Mouse (Mus musculus): ENCODE results near the gene Podxl2.

Podxl2 gene

DNA sequence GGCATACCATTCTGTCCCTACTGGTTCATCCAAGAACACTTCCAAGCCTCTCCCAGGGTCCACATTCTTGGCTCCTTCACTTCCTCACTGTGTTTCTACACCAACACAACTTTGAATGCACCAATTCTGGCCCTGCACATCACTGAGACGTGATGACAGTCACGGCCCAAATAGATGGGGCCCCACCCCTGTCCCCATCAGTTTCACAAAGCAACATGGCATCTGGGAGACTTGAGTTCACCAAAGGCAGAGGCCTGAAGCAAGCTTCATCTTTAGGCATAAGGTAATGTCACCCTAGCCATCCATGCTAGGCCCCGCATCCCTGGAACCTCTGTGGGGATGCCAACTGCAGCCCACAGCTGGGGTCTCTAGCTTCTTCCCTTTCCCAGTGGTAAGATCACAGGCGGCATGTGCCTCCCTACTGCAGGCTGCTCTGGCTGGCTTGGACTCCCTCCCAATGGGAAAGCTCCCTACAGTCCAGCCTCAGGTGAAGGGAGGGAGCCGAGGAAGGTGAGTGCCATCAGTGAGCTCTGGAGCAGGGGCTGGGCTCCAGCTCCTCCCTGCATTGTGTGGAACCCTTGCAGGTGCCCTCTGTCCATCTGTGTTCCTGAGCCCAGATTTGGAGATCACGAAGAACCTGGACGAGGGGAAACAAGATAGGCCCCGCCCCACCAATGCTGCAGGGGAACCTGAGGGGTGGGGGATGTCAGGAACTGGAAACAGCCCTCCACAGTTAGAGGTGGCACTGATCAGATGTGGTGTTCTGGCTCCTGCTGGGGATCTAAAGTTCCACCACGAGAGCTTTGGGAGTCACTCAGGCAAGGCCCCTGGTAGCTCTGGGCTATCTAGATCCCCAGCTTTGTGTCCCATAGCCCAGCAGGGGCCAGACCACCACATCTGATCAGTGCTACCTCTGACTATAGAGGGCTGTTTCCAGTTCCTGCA is 30.8 kb downstream of the Podxl2 start:
- no peak for DNase-seq

GRCm38 (mm10) chr6:88843241-88843640 is 31.6 kb downstream of the Podxl2 start:
- DNase-seq: no peak

GRCm38 (mm10) chr6:88842731-88843151 is 32.1 kb downstream of the Podxl2 start:
- DNase-seq: no peak

GRCm38 (mm10) chr6:88841781-88842689 is 32.8 kb downstream of the Podxl2 start, which contains the start of gene Abtb1:
Gene Abtb1, minus strand, starts transcription at chr6:88841984.
- DNase-seq: peak; percentile 100

- no peak for DNase-seq
Measured at GRCm38 (mm10) chr6:88841514-88841780, 33.4 kb downstream of the Podxl2 start.

DNA sequence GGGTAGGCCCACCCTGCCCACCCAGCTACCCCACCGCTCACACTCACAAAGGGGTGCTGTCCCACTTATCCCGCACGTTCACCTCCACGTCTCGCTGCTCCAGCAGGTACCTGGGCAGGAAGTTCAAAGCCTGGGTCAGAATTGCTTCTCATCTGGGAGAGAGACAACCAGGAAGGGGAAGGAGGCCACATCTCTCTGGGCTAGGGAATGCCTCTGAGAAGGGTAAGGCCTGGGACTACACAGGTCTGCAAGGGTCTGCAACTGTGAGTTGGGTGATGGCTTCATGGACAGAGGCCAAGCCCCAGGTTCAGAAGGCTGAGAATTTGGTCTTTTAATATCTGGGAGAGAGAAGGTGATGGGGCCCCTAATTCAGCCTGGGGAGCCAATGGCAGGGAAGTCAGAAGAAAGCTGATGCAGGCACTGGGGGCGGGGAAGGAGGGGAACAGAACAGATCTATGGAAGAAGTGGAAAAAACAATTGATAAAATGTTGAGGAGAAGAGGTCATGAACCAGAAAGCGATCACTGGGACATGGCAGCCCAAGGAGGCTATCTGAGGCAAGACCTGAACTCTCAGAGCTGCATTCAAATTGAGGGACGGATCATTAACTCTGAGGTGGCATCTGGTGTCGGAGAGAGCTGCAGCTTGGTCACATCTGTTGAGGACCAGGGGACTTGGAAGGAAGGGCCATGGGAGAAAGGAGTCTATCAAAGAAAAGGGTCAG is 33.9 kb downstream of the Podxl2 start:
- DNase-seq: no peak

- no peak for DNase-seq
Measured at GRCm38 (mm10) chr6:88840211-88840610, 34.6 kb downstream of the Podxl2 start.

GRCm38 (mm10) chr6:88839135-88839970 is 35.5 kb downstream of the Podxl2 start:
- DNase-seq: no peak

DNA sequence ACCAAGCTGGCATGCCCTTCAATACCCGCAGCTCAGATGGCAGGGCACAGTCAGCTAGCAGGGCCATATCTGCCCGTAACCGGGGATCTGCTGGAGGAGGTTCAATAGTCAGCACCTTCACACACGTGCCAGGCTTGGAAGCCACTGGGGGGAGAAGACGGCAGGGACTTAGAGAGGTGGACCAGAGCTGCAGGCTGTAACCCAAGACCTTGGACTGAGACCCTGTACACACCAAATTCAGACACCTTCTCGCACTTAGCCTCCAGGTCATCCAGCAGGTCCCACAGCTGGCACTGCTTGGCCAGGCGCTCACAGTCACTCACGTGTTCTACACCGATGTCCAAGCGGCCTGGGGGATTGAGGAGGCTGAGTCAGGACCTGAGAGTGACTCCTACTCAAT is 36.2 kb downstream of the Podxl2 start:
- DNase-seq: no peak

DNA sequence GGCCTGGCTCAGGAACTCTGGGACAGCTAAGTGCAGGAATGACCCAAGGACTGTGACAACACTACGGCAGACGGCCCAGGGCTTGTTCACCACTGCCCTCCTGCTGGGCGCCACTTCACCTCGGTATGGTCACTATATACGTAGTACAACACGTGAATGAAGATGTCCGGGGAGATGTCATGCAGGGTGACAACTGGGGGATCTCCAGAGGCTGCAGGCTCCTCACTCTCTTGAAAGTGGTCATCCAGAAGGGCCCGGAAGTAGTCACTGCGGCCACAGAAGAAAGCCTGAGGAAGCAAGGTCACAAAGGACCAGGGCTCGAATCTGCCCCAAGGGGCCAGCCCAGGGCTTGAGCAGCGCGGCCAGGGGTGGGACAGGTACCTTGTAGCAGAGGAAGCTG is 36.8 kb downstream of the Podxl2 start:
- no peak for DNase-seq

DNA sequence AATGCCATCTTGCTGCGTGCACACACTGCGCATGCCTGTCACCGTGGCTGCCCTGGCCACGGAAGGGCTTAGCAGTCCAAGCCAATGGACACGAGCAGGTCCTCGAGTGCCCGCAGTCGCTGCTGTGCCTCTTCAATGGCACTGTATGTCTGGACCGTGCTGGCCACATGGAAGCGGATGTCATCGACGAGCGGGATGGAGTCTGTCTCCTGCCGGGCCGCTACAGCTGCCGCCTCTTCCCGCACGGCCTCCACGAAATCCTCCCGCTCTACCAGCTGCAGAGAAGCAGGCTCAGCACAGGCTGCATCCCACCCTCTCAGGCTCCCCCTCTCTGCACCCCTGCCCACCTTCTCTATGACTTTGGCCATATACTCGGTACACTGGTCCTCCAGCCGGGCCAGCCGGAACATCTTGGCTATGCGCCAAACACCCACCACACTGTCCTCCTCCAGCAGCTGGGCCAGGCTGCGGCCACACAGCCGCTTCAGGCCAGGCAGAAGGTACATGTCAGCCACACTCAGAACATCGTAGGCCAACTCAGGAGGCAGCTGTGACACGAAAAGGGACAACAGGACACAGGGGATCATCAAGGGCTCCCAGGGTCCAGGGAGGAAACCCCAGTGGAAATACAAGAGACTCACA is 38.5 kb downstream of the Podxl2 start:
- DNase-seq: peak; percentile 41

GRCm38 (mm10) chr6:88835047-88835446 is 39.8 kb downstream of the Podxl2 start:
- DNase-seq: no peak

DNA sequence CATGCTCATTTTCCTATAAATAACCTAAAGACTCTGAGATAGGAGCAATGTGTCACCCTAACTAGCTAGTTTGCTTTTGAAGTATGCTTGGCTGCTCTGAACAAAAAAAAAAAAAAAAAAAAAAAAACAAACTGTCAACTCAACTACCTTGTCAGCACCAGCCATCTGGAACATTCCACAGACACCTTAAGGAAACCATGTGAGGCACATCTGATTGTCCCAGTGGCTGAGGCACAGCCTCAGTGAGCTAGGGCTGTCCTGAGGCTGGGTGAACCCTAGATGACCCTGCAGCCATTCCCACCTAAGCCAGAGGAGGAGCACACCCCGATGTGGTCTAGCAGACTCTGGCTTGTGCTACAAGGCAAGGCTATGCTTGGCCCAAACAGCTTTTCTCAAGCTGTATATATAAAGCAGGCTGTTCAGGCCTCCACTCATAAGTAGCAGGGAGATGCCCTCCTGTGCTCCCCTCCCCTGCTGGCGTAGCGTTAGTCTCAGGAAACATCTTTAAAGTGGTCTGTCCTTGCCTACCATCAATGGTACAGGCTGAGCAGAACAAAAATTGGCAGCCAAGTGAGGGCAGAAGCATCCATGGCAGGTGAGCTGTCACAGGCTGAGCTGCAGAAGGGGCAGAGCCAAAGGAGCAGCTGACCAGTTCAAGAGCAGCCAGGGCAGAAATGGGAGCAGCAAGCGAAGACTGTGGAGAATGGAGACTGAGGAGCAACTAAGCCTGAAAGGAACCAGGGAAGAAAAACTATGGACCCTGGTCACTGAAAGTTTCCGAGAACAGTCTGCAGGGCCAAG is 41.3 kb downstream of the Podxl2 start:
- no peak for DNase-seq

- no peak for DNase-seq
Measured at GRCm38 (mm10) chr6:88832663-88833062, 42.2 kb downstream of the Podxl2 start.

DNA sequence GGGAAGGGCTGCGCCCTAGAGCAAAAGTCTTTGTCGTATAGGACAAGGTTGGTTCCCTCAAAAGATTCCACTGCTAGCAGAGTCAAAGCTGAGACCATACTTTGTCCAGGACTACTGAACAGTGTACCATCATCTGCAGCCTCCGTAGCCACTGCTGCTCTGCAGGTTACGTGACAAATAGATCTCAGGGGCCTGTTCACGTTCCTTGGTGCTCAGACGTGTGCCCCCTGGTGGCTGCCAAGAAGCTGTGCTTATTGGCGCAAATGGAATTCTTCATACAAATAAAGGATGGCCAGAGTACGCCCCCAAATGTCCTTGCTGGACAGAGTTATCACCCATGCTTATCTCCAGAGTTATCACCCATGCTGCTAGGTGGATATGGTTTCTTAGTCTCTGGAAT is 43.4 kb downstream of the Podxl2 start:
- DNase-seq: peak; percentile 79

- DNase-seq: peak; percentile 50
Measured at GRCm38 (mm10) chr6:88830112-88830702, 44.6 kb downstream of the Podxl2 start.

DNA sequence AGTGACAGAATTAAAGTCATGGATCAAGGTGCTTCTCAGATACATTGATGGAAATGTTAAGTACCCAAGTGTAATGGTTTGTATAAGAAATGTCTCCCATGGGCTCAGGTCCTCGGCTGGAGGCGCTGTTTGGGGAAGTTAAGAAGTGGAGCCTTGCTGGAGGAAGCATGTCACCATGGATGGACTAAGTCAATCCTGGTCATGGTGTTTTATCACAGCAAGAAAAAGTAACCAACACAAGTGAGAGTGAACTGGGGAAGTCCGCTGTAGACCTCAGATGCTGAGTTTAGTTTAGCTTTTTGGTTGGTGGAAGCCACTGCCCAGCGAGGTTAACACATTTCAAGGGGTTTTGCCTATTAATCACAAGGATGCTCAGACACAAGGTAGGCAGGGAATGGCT is 45.3 kb downstream of the Podxl2 start:
- no peak for DNase-seq

DNA sequence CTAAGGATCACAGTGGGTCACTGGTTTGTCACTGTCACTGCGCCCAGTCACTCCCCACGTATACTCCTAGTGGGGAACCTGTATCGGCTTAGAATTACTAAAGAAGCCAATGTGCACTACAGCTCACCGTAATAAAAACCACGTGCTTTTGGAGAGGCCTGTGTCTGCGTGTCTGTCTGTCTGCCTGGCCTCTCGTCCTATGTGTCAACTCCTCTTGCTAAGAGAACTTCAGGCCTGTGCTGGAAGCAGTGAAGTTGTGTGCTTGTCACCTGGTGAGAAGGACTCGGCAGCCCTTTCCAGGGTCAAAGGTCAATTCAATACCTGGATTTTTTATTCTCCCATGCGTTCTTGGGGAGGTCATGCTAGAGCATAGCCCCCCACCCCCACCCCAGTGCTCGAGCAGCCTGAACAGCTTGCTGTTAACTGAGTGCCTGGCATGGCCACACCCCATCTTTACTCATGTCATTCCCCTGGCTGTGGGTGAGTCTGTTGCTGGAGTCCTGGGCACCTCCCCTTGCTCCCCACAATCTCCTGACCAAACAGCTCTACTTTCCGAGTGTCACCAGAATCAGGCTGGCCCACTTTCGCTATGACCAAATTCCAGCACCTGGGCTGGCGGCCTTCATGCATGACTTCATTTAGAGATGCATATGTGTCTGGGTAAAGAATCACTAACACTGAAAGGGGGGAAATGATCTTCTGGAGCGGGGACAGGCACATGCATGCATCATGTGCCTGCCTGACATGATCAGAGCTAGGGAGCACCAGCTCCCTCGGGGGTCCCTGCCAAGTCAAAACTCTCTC is 46.4 kb downstream of the Podxl2 start:
- DNase-seq: no peak

Measured in kidney, postnatal 10 days (tissue).